In the genomic region with DNA sequence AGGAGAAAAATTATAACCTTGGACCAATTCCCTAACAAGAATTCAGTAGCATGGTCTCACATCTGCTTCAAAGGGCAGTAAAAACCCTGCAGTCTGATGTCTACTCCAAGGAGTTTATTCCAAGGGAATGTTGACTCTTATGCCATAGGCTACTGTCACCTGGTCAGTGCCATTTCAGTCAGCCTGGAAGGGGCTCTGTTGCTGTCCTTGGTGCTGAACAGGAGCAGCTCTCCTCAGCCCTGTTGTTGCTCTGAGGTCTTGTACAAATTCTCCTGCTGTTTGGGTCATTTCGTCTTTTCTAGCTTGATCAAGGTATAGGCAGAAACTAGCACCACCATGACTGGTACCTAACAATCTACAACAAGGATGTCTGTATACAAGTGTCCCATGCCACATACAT, we compare ENCODE assay signal across 8 mouse cellular contexts.
DNase-seq lines count a peak whose midpoint lies in the region.

No protein-coding gene starts in this region.

- intact Hi-C loops in heart, postnatal 14 days (cut with DNase I): no loop called here

- DNase-seq in heart, postnatal 14 days: peak; percentile 25 to 61
- DNase-seq in heart, adult 8-10 months (ENCODE audit: low spot score): no peak
- peak; percentile 34 for DNase-seq in ovary, postnatal 14 days (ENCODE audit: low spot score)
- DNase-seq in ovary, adult 18-20 months (ENCODE audit: low spot score): no peak
- peak; percentile 1 for DNase-seq in c-Kit-positive CD71-positive TER-119-negative erythroid progenitor cells, embryonic 14.5 days (ENCODE audit: low read depth)
- DNase-seq in retina, postnatal 1 day: peak; percentile 65
- DNase-seq in urinary bladder, postnatal 4 days (ENCODE audit: low spot score in 2 of 2): no peak
- DNase-seq in left cerebral cortex, adult 9 months (ENCODE audit: low spot score in 2 of 2): no peak

Comparison
In these comparisons a context has a peak if more than half of its experiments do, and no peak if none do; other contexts are left out.
1. DNase-seq: peak in heart, postnatal 14 days (2 of 2), ovary, postnatal 14 days (single experiment), c-Kit-positive CD71-positive TER-119-negative erythroid progenitor cells, embryonic 14.5 days (single experiment) and retina, postnatal 1 day (single experiment); none in heart, adult 8-10 months (single experiment), ovary, adult 18-20 months (single experiment), urinary bladder, postnatal 4 days (0 of 2) and left cerebral cortex, adult 9 months (0 of 2).